Mouse (Mus musculus) forebrain, embryonic 11.5 days (tissue): ENCODE results near the gene Lactbl1. TPM values are rescaled to one million over a fixed set of nuclear protein-coding genes. Genes with fewer than 3 reads are reported as not detected.
A peak's percentile ranks its signal among the peaks of the same experiment; 100 is the strongest.

ENCODE experiments used
- ATAC-seq: fragments of 200-750 bp; cut with Nextera tagmentation; replicated peaks from 2 replicates; pipeline ENCODE4 v1.8.0; 2017; ENCODE audit warnings: moderate TSS enrichment; ENCODE audit not compliant: low FRiP score
- DNase-seq: peaks from one replicate; pipeline ENCODE4 v3.0.0-alpha.2; 2017; ENCODE audit warnings: low spot score
- H3K27ac ChIP-seq: fragments of 300-500 bp; sonication (generic); 2 replicates; pipeline ENCODE4 v1.5.1; 2014; ENCODE audit warnings: low read depth, low read length
- H3K27me3 ChIP-seq: fragments of 300-500 bp; sonication (generic); 2 replicates; pipeline ENCODE4 v1.6.1; 2014; ENCODE audit warnings: mild to moderate bottlenecking, low read length, mixed read lengths; ENCODE audit not compliant: control insufficient read depth, insufficient read depth
- H3K36me3 ChIP-seq: fragments of 300-500 bp; sonication (generic); 2 replicates; pipeline ENCODE4 v1.6.1; 2014; ENCODE audit warnings: mild to moderate bottlenecking, low read length, moderate library complexity, mixed read lengths; ENCODE audit not compliant: control insufficient read depth, insufficient read depth
- H3K4me1 ChIP-seq: fragments of 300-500 bp; sonication (generic); replicated peaks from 2 replicates; pipeline ENCODE4 v1.6.1; 2014; ENCODE audit warnings: low read length, mixed read lengths; ENCODE audit not compliant: control insufficient read depth, insufficient read depth
- H3K4me2 ChIP-seq: fragments of 300-500 bp; sonication (generic); 2 replicates; pipeline ENCODE4 v1.6.1; 2014; ENCODE audit warnings: low read depth, mild to moderate bottlenecking, low read length, moderate library complexity, mixed read lengths; ENCODE audit not compliant: severe bottlenecking
- H3K4me3 ChIP-seq: fragments of 300-500 bp; sonication (generic); 2 replicates; pipeline ENCODE4 v1.5.1; 2014; ENCODE audit warnings: low read depth, low read length
- H3K9ac ChIP-seq: fragments of 300-500 bp; sonication (generic); 2 replicates; pipeline ENCODE4 v1.6.1; 2014; ENCODE audit warnings: low read length
- H3K9me3 ChIP-seq: fragments of 300-500 bp; sonication (generic); 2 replicates; pipeline ENCODE4 v1.6.1; 2016; ENCODE audit warnings: low read length, mixed read lengths; ENCODE audit not compliant: control insufficient read depth
- WGBS: fragments of 180-500 bp; shearing (Covaris S2); extraction: QIAGEN DNeasy Blood & Tissue Kit; methylation state at CpG from one replicate; pipeline ENCODE4 v1.1.7; 2014; 5-methylcytosine and 5-hydroxymethylcytosine counted together
- polyA plus RNA-seq: library from polyadenylated mRNA; unstranded; fragments of >200 nt; fragmentation: Nextera tagmentation; extraction: Ambion mirVana; gene quantifications from 2 replicates; pipeline ENCODE4 v1.2.1, GENCODE M21; 2014

The Lactbl1 gene
- polyA plus RNA-seq, 1 experiment from 2014 or later: not detected

- no peak for DNase-seq
- no peaks in the 10 kb centered on the region for H3K36me3 ChIP-seq
- H3K4me2 ChIP-seq: no peak overlapping the region
- 54% methylated on average over 5 of the region's 5 CpGs for WGBS
- no peak overlapping the region for H3K27ac ChIP-seq
- no peaks in the 10 kb centered on the region for H3K4me1 ChIP-seq
- no peak for ATAC-seq
- no peaks in the 10 kb centered on the region for H3K9me3 ChIP-seq
- H3K27me3 ChIP-seq: no peaks in the 10 kb centered on the region
- H3K9ac ChIP-seq: no peak overlapping the region
- no peak overlapping the region for H3K4me3 ChIP-seq
Measured at GRCm38 (mm10) chr4:136621956-136622355, 465 bp upstream of the Lactbl1 start.

- ATAC-seq (no peak), DNase-seq (no peak)
- WGBS: 69% methylated on average over 6 of the region's 6 CpGs
- Histone ChIP-seq H3K9me3 (no peaks in the 10 kb centered on the region), H3K4me2 (no peak overlapping the region), H3K4me1 (no peaks in the 10 kb centered on the region), H3K36me3 (no peaks in the 10 kb centered on the region), H3K27me3 (no peaks in the 10 kb centered on the region), H3K27ac (no peak overlapping the region), H3K9ac (no peak overlapping the region), H3K4me3 (no peak overlapping the region)
Measured at GRCm38 (mm10) chr4:136626590-136626989, 4.2 kb downstream of the Lactbl1 start.

GRCm38 (mm10) chr4:136631237-136631994, 9.0 kb downstream of the Lactbl1 start:
- H3K4me1 ChIP-seq: no peaks in the 10 kb centered on the region
- no peak overlapping the region for H3K9ac ChIP-seq
- no peak overlapping the region for H3K4me3 ChIP-seq
- ATAC-seq: no peak
- H3K4me2 ChIP-seq: no peak overlapping the region
- H3K27me3 ChIP-seq: peaks cover 2% of the 10 kb centered on the region; the same call in 1 of the 2 replicates
- no peak for DNase-seq
- H3K27ac ChIP-seq: no peak overlapping the region
- H3K36me3 ChIP-seq: no peaks in the 10 kb centered on the region
- H3K9me3 ChIP-seq: no peaks in the 10 kb centered on the region
- 87% methylated on average over 11 of the region's 11 CpGs for WGBS

GRCm38 (mm10) chr4:136635995-136636394, 13.6 kb downstream of the Lactbl1 start:
- Histone ChIP-seq H3K4me2 (no peak overlapping the region), H3K27me3 (peaks cover 22% of the 10 kb centered on the region), H3K4me3 (no peak overlapping the region), H3K27ac (no peak overlapping the region), H3K9me3 (no peaks in the 10 kb centered on the region), H3K36me3 (no peaks in the 10 kb centered on the region), H3K4me1 (peaks cover 16% of the 10 kb centered on the region), H3K9ac (no peak overlapping the region)
- DNase-seq (no peak), ATAC-seq (no peak)

GRCm38 (mm10) chr4:136636511-136636910, 14.1 kb downstream of the Lactbl1 start:
- H3K27me3 ChIP-seq: peaks cover 22% of the 10 kb centered on the region

GRCm38 (mm10) chr4:136636983-136637562, 14.7 kb downstream of the Lactbl1 start:
- Histone ChIP-seq H3K36me3 (no peaks in the 10 kb centered on the region), H3K4me1 (peaks cover 16% of the 10 kb centered on the region), H3K27ac (no peak overlapping the region), H3K4me3 (peak overlapping the region; percentile 45), H3K9me3 (no peaks in the 10 kb centered on the region), H3K4me2 (peak overlapping the region; percentile 89), H3K9ac (peak overlapping the region; percentile 49), H3K27me3 (peaks cover 22% of the 10 kb centered on the region)
- ATAC-seq (0 out of 2 replicates have a peak, but pooled peaks have one; percentile 13), DNase-seq (no peak)
- 22% methylated on average over 37 of the region's 37 CpGs for WGBS

More at GRCm38 (mm10) chr4:136636511-136636910, 14.1 kb downstream of the Lactbl1 start:
- ATAC-seq (no peak), DNase-seq (no peak)
- H3K9me3 ChIP-seq: no peaks in the 10 kb centered on the region
- H3K4me2 ChIP-seq: no peak overlapping the region
- no peaks in the 10 kb centered on the region for H3K36me3 ChIP-seq
- no peak overlapping the region for H3K4me3 ChIP-seq
- WGBS: 64% methylated on average over 5 of the region's 5 CpGs
- H3K9ac ChIP-seq: no peak overlapping the region
- peaks cover 16% of the 10 kb centered on the region for H3K4me1 ChIP-seq
- no peak overlapping the region for H3K27ac ChIP-seq

- no peak overlapping the region for H3K27ac ChIP-seq
- H3K27me3 ChIP-seq: peaks cover 22% of the 10 kb centered on the region
- ATAC-seq: peak; percentile 35
Measured at GRCm38 (mm10) chr4:136637563-136638229, 15.3 kb downstream of the Lactbl1 start.

GRCm38 (mm10) chr4:136638230-136638750, 15.9 kb downstream of the Lactbl1 start:
- peak; percentile 37 for ATAC-seq
- Histone ChIP-seq H3K4me2 (peak overlapping the region; percentile 89; the same call in 1 of the 2 replicates), H3K27me3 (peaks cover 22% of the 10 kb centered on the region)

More at GRCm38 (mm10) chr4:136637563-136638229, 15.3 kb downstream of the Lactbl1 start:
- H3K4me1 ChIP-seq: peaks cover 16% of the 10 kb centered on the region
- H3K9me3 ChIP-seq: no peaks in the 10 kb centered on the region
- peak overlapping the region; percentile 89 for H3K4me2 ChIP-seq
- H3K9ac ChIP-seq: peak overlapping the region; percentile 49
- no peaks in the 10 kb centered on the region for H3K36me3 ChIP-seq
- peak; percentile 73 for DNase-seq
- peak overlapping the region; percentile 45 for H3K4me3 ChIP-seq
- WGBS: 3% methylated on average over 72 of the region's 76 CpGs

More at GRCm38 (mm10) chr4:136638230-136638750, 15.9 kb downstream of the Lactbl1 start:
- Histone ChIP-seq H3K4me1 (peaks cover 16% of the 10 kb centered on the region), H3K36me3 (no peaks in the 10 kb centered on the region), H3K9ac (peak overlapping the region; percentile 39), H3K4me3 (no peak overlapping the region), H3K27ac (no peak overlapping the region), H3K9me3 (no peaks in the 10 kb centered on the region)
- 25% methylated on average over 7 of the region's 7 CpGs for WGBS
- DNase-seq: no peak
